Mouse (Mus musculus) WW6 (cell line): ENCODE measurements at regions not wholly inside any gene's neighbourhood (a gene's known extent, or its start where the extent isn't known, plus 50 kb on each side); places are given as distances from the start of the nearest gene placed in this dataset.

ENCODE experiments used
- DNase-seq: peaks from one replicate; pipeline ENCODE4 v3.0.0-alpha.2; 2013; ENCODE audit warnings: low read depth, low spot score

GRCm38 (mm10) chr1:43247609-43248008, 50.8 kb upstream of the Fhl2 start:
- no peak for DNase-seq

- DNase-seq, result no peak
Measured at GRCm38 (mm10) chr1:43250281-43250680, 53.5 kb upstream of the Fhl2 start.

GRCm38 (mm10) chr1:43251356-43251755, 54.6 kb upstream of the Fhl2 start:
- DNase-seq, result no peak

- no peak for DNase-seq
Measured at GRCm38 (mm10) chr1:43254129-43254528, 57.3 kb upstream of the Fhl2 start.

- DNase-seq, result no peak
Measured at GRCm38 (mm10) chr1:43256078-43256477, 59.3 kb upstream of the Fhl2 start.

GRCm38 (mm10) chr1:43257909-43258308, 61.1 kb upstream of the Fhl2 start:
- no peak for DNase-seq

- no peak for DNase-seq
Measured at GRCm38 (mm10) chr1:43259841-43260240, 63.1 kb upstream of the Fhl2 start.

- no peak for DNase-seq
Measured at GRCm38 (mm10) chr1:43260491-43260890, 63.7 kb upstream of the Fhl2 start.

GRCm38 (mm10) chr1:43264407-43264889, 67.7 kb upstream of the Fhl2 start:
- DNase-seq, result peak; percentile 13

- no peak for DNase-seq
Measured at GRCm38 (mm10) chr1:43265699-43266455, 69.1 kb upstream of the Fhl2 start.

- peak; percentile 22 for DNase-seq
Measured at GRCm38 (mm10) chr1:43269685-43270084, 72.9 kb upstream of the Fhl2 start.

GRCm38 (mm10) chr1:43273236-43273868, 76.6 kb upstream of the Fhl2 start:
- DNase-seq, result no peak

- no peak for DNase-seq
Measured at GRCm38 (mm10) chr1:43291736-43292135, 95.0 kb upstream of the Fhl2 start.

GRCm38 (mm10) chr1:43292561-43292960, 95.8 kb upstream of the Fhl2 start:
- no peak for DNase-seq

GRCm38 (mm10) chr1:43294221-43295012, 97.6 kb upstream of the Fhl2 start:
- no peak for DNase-seq

- no peak for DNase-seq
Measured at GRCm38 (mm10) chr1:43297579-43297978, 100.8 kb upstream of the Fhl2 start.

- no peak for DNase-seq
Measured at GRCm38 (mm10) chr1:43298746-43299145, 102.0 kb upstream of the Fhl2 start.

- DNase-seq, result no peak
Measured at GRCm38 (mm10) chr1:43299490-43300302, 102.9 kb upstream of the Fhl2 start.

GRCm38 (mm10) chr1:43300676-43301075, 103.9 kb upstream of the Fhl2 start:
- no peak for DNase-seq

GRCm38 (mm10) chr1:43301866-43302571, 105.2 kb upstream of the Fhl2 start:
- no peak for DNase-seq

- no peak for DNase-seq
Measured at GRCm38 (mm10) chr1:43302657-43303056, 105.9 kb upstream of the Fhl2 start.
